Mouse (Mus musculus) CH12.LX (cell line): ENCODE results near the gene Tmem100. TPM values are rescaled to one million over a fixed set of nuclear protein-coding genes. Genes with fewer than 3 reads are reported as not detected.

Experiments used
- DNase-seq: peaks from one replicate; pipeline ENCODE4 v3.0.0-alpha.2; 2013; ENCODE audit errors: extremely low read depth
- H3K27ac ChIP-seq: 2 replicates; pipeline ENCODE4 v1.5.1; 2012; ENCODE audit warnings: low read depth, mild to moderate bottlenecking, control low read depth, moderate library complexity; ENCODE audit not compliant: insufficient read depth
- H3K27me3 ChIP-seq: replicated peaks from 2 replicates; pipeline ENCODE3; 2012; ENCODE audit warnings: inconsistent platforms
- H3K36me3 ChIP-seq, 2 experiments: replicated peaks in 1 of 2; 2 replicates each; pipeline versions ENCODE3 to v1.6.1; 2012; ENCODE audit warnings: inconsistent platforms in 1 of 2, low read length in 1 of 2, mild to moderate bottlenecking in 1 of 2, mixed read lengths in 1 of 2, moderate library complexity in 1 of 2; ENCODE audit not compliant: control insufficient read depth in 1 of 2, insufficient read depth in 1 of 2
- H3K4me1 ChIP-seq, 2 experiments: 2 replicates each; pipeline ENCODE4 v1.6.1; 2012; ENCODE audit warnings: inconsistent platforms in 1 of 2, moderate library complexity in 1 of 2; ENCODE audit not compliant: insufficient read depth in 2 of 2, control insufficient read depth in 1 of 2
- H3K4me2 ChIP-seq: 2 replicates; pipeline ENCODE4 v1.6.1; 2012; ENCODE audit warnings: low read depth, mild to moderate bottlenecking, control low read depth; ENCODE audit not compliant: poor library complexity, insufficient read depth, severe bottlenecking
- H3K4me3 ChIP-seq, 3 experiments: fragments of 150-350 bp in 1 of 3; sonication (generic) in 1 of 3; replicated peaks in 1 of 3; 2 replicates each; pipeline versions ENCODE3 to v1.5.1; 2011 to 2012; ENCODE audit warnings: low read depth in 2 of 3, low read length in 2 of 3, mild to moderate bottlenecking in 2 of 3, moderate library complexity in 2 of 3, control low read depth in 1 of 3, improper control_type of control experiment in 1 of 3, inconsistent platforms in 1 of 3, mixed read lengths in 1 of 3; ENCODE audit not compliant: poor library complexity in 1 of 3
- H3K79me2 ChIP-seq: replicated peaks from 2 replicates; pipeline ENCODE4 v1.6.1; 2012; ENCODE audit warnings: mild to moderate bottlenecking, moderate library complexity; ENCODE audit not compliant: control insufficient read depth, poor library complexity, insufficient read depth, severe bottlenecking; ENCODE audit errors: extremely low read depth
- H3K9ac ChIP-seq: 2 replicates; pipeline ENCODE4 v1.6.1; 2012; ENCODE audit warnings: low read depth, mild to moderate bottlenecking, control low read depth, moderate library complexity; ENCODE audit not compliant: insufficient read depth
- H3K9me3 ChIP-seq: replicated peaks from 2 replicates; pipeline ENCODE3; 2012; ENCODE audit warnings: low read length, inconsistent platforms, mixed read lengths
- CHD2 ChIP-seq: IDR thresholded peaks from 2 replicates; pipeline ENCODE4 v1.6.1; 2011; ENCODE audit warnings: low read length, improper control_type of control experiment
- CTCF ChIP-seq, 2 experiments: IDR thresholded peaks in 1 of 2; conservative IDR thresholded peaks in 1 of 2; 2 replicates each; pipeline ENCODE4 v1.5.1; 2011 to 2012; ENCODE audit warnings: low read depth in 2 of 2, low read length in 2 of 2, improper control_type of control experiment in 1 of 2, inconsistent platforms in 1 of 2, mild to moderate bottlenecking in 1 of 2, moderate library complexity in 1 of 2
- E2F4 ChIP-seq: IDR thresholded peaks from 2 replicates; pipeline ENCODE4 v1.6.1; 2011; ENCODE audit warnings: low read depth, low read length, improper control_type of control experiment; ENCODE audit not compliant: insufficient replicate concordance
- ELF1 ChIP-seq: IDR thresholded peaks from 2 replicates; pipeline ENCODE4 v1.6.1; 2014; ENCODE audit warnings: low read depth, mild to moderate bottlenecking, inconsistent platforms, low read length, improper control_type of control experiment
- EP300 ChIP-seq: IDR thresholded peaks from 2 replicates; pipeline ENCODE4 v1.6.1; 2011; ENCODE audit warnings: low read length, improper control_type of control experiment
- ETS1 ChIP-seq: conservative IDR thresholded peaks from 2 replicates; pipeline ENCODE4 v1.6.1; 2012; ENCODE audit warnings: low read depth, mild to moderate bottlenecking, inconsistent platforms, low read length, improper control_type of control experiment, moderate library complexity
- HCFC1 ChIP-seq: IDR thresholded peaks from 2 replicates; pipeline ENCODE4 v1.6.1; 2012; ENCODE audit warnings: low read depth, mild to moderate bottlenecking, inconsistent platforms, low read length, improper control_type of control experiment
- IRF4 ChIP-seq: IDR thresholded peaks from 2 replicates; pipeline ENCODE4 v1.6.1; 2014; ENCODE audit warnings: low read depth, mild to moderate bottlenecking, inconsistent platforms, low read length, improper control_type of control experiment
- JUN ChIP-seq: IDR thresholded peaks from 2 replicates; pipeline ENCODE4 v1.6.1; 2011; ENCODE audit warnings: low read depth, mild to moderate bottlenecking, low read length, improper control_type of control experiment, moderate library complexity; ENCODE audit not compliant: insufficient read depth
- JUND ChIP-seq: conservative IDR thresholded peaks from 2 replicates; pipeline ENCODE4 v1.6.1; 2011; ENCODE audit warnings: low read depth, low read length, improper control_type of control experiment
- KAT2A ChIP-seq: IDR thresholded peaks from 2 replicates; pipeline ENCODE4 v1.6.1; 2012; ENCODE audit warnings: low read length, improper control_type of control experiment, inconsistent platforms; ENCODE audit not compliant: insufficient replicate concordance
- MAFK ChIP-seq: IDR thresholded peaks from 2 replicates; pipeline ENCODE4 v1.6.1; 2011; ENCODE audit warnings: low read length, improper control_type of control experiment; ENCODE audit not compliant: insufficient replicate concordance
- MAX ChIP-seq: IDR thresholded peaks from 2 replicates; pipeline ENCODE4 v1.6.1; 2011; ENCODE audit warnings: low read length, improper control_type of control experiment
- MAZ ChIP-seq: IDR thresholded peaks from 2 replicates; pipeline ENCODE4 v1.6.1; 2012; ENCODE audit warnings: low read depth, mild to moderate bottlenecking, inconsistent platforms, low read length, improper control_type of control experiment, moderate library complexity
- MEF2A ChIP-seq: IDR thresholded peaks from 2 replicates; pipeline ENCODE4 v1.6.1; 2014; ENCODE audit warnings: low read depth, mild to moderate bottlenecking, inconsistent platforms, low read length, improper control_type of control experiment, borderline replicate concordance
- MXI1 ChIP-seq: IDR thresholded peaks from 2 replicates; pipeline ENCODE4 v1.6.1; 2011; ENCODE audit warnings: mild to moderate bottlenecking, low read depth, low read length, improper control_type of control experiment
- MYC ChIP-seq: IDR thresholded peaks from 2 replicates; pipeline ENCODE4 v1.6.1; 2011; ENCODE audit warnings: low read depth, mild to moderate bottlenecking, improper control_type of control experiment, low read length
- NELFE ChIP-seq: IDR thresholded peaks from 2 replicates; pipeline ENCODE4 v1.6.1; 2011; ENCODE audit warnings: low read depth, low read length, improper control_type of control experiment
- NRF1 ChIP-seq: IDR thresholded peaks from 2 replicates; pipeline ENCODE4 v1.6.1; 2014; ENCODE audit warnings: low read depth, mild to moderate bottlenecking, inconsistent platforms, low read length, improper control_type of control experiment, moderate library complexity
- PAX5 ChIP-seq: IDR thresholded peaks from 2 replicates; pipeline ENCODE4 v1.6.1; 2012; ENCODE audit warnings: low read length, inconsistent platforms, mixed read lengths
- POLR2A ChIP-seq: IDR thresholded peaks from 2 replicates; pipeline ENCODE4 v1.6.1; 2011; ENCODE audit warnings: low read depth, mild to moderate bottlenecking, improper control_type of control experiment, low read length
- RAD21 ChIP-seq: IDR thresholded peaks from 2 replicates; pipeline ENCODE4 v1.6.1; 2011; ENCODE audit warnings: low read depth, mild to moderate bottlenecking, low read length, improper control_type of control experiment, moderate library complexity
- RCOR1 ChIP-seq: conservative IDR thresholded peaks from 2 replicates; pipeline ENCODE4 v1.6.1; 2012; ENCODE audit warnings: low read depth, mild to moderate bottlenecking, inconsistent platforms, low read length, improper control_type of control experiment
- SIN3A ChIP-seq: IDR thresholded peaks from 2 replicates; pipeline ENCODE4 v1.6.1; 2012; ENCODE audit warnings: low read length, improper control_type of control experiment, inconsistent platforms
- SMC3 ChIP-seq: IDR thresholded peaks from 2 replicates; pipeline ENCODE4 v1.6.1; 2011; ENCODE audit warnings: low read depth, low read length, improper control_type of control experiment
- TCF12 ChIP-seq: IDR thresholded peaks from 2 replicates; pipeline ENCODE4 v1.6.1; 2014; ENCODE audit warnings: low read depth, mild to moderate bottlenecking, inconsistent platforms, low read length, improper control_type of control experiment
- USF1 ChIP-seq: IDR thresholded peaks from 2 replicates; pipeline ENCODE4 v1.6.1; 2014; ENCODE audit warnings: low read depth, mild to moderate bottlenecking, inconsistent platforms, low read length, improper control_type of control experiment
- USF2 ChIP-seq: conservative IDR thresholded peaks from 2 replicates; pipeline ENCODE4 v1.6.1; 2011; ENCODE audit warnings: low read depth, low read length, improper control_type of control experiment
- ZMIZ1 ChIP-seq: IDR thresholded peaks from 2 replicates; pipeline ENCODE4 v1.6.1; 2012; ENCODE audit warnings: low read depth, mild to moderate bottlenecking, inconsistent platforms, low read length, improper control_type of control experiment
- dilution Hi-C: fragments of 300-500 bp; cut with MboI; formaldehyde crosslinking; loops from 2 replicates; pipeline ENCODE4 v1.14.3; 2020; ENCODE audit warnings: low sequenced_read_pairs; ENCODE audit not compliant: extremely low pct_unique_long_range_greater_than_20kb, extremely low pct_ligation_motif_present
- in situ Hi-C: fragments of 300-500 bp; cut with MboI; formaldehyde crosslinking; loops from 3 replicates; pipeline ENCODE4 v1.14.3; 2019; ENCODE audit warnings: low sequenced_read_pairs, low pct_ligation_motif_present, low pct_unique_long_range_greater_than_20kb, mixed read lengths
- polyA plus RNA-seq: library from polyadenylated mRNA; unstranded; fragments of >175 nt; gene quantifications from 2 replicates; pipeline ENCODE4 v1.2.1, GENCODE M21; 2012; ENCODE audit warnings: low read depth; ENCODE audit not compliant: insufficient read length
- total RNA-seq, 2 experiments: library from RNA; depleted of rRNA; stranded (reverse); fragments of 300-350 nt in 1 of 2; fragments of >200 nt in 1 of 2; gene quantifications; 2 replicates each; pipeline ENCODE4 v1.2.3; 2012 to 2014

The Tmem100 gene
- total and polyA plus RNA-seq, 3 experiments: 0.30 to 3.5 (median 1.0) TPM

DNA sequence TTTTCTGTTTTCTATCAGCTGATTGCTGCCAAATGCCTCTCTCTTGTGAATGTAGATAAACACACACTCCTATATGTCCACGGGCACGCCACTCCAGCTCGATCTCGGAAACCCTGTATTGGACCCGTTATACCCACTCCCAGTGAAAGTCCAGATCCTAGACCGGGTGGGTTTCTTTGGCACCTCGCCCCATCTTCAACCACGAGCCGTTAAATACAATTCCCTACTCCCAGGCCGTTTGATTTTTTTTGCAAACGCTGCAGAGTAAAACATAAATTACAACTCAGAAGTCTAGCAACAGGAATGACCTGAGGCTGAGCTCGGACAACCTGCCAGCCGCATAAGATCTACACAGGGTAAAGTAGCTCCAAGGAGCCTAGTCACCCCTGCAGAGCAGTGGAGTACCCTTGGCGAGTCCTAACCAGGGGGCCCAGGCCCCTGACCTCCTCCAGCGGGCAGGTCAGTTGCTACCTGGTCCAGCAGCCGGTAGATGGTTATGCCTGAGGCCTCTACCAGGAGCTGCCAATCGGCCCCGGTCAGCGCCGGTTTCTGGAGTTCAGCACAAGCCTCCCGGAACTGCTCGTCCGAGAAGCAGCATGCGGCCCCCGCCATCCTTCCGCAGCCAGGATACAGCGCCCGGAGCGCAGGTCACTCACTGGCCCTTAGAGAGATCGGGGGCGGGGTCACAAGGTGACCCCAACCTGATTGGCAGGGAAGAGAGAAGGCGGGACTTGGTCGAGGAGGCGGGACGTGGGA lies 27.7 kb upstream of the Tmem100 start, which contains the start of gene Pctp:
Pctp (minus strand) TSS at position 664 of the 756 bp plus-strand sequence.
- in situ Hi-C loops: no loop called here

DNA sequence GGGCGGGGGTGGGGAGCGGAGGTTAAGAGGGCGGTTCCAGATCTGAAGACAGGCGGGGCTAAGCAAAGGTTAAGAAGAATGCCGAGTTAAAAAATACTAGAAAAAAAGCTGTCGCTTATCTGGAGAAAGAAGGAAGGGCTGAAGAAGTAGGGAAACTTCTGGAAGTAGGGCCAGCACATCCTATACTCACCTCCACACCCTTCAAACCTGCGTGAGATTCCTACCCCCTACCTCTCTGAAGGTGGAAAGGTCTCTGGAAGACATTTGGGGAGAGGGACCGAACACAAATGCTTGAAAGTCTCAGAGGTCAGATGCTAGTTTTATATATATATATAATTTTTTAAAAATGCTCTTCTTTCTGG lies 27.2 kb upstream of the Tmem100 start:
- dilution Hi-C loops: no loop called here
- H3K4me3 ChIP-seq: peak overlapping the region; percentile 23 to 65 (median 48)
- TF ChIP-seq IRF4: no peak
- no peak for TF ChIP-seq SIN3A
- TF ChIP-seq MAZ: no peak
- no peak for TF ChIP-seq RCOR1
- no peak for TF ChIP-seq SMC3
- TF ChIP-seq POLR2A: no peak
- no peak for TF ChIP-seq MEF2A
- no peak for TF ChIP-seq RAD21
- no peak for TF ChIP-seq USF2
- TF ChIP-seq TCF12: no peak
- TF ChIP-seq JUND: no peak
- no peak for TF ChIP-seq ELF1
- TF ChIP-seq E2F4: no peak
- TF ChIP-seq MAFK: no peak
- TF ChIP-seq MXI1: no peak
- no peak for TF ChIP-seq MYC
- TF ChIP-seq ZMIZ1: no peak
- no peak for TF ChIP-seq JUN
- no peak for TF ChIP-seq NELFE
- no peak for TF ChIP-seq CTCF (conservative IDR thresholded peaks at IDR 0.05 in 1 of 2, IDR thresholded peaks at IDR 0.05 in 1 of 2; ENCODE audit: low read depth in 2 of 2, low read length in 2 of 2)
- TF ChIP-seq, all 38 proteins: peak for 0

More for the DNA sequence above, 27.7 kb upstream of the Tmem100 start, which contains the start of gene Pctp:
- Histone ChIP-seq H3K36me3 (peaks cover 0 to 34% of the 10 kb centered on the region in 2 experiments), H3K4me2 (peak within 1 kb of the TSS; percentile 90), H3K9ac (peak within 1 kb of the TSS; percentile 81)
- dilution Hi-C loops: no loop called here
- TF ChIP-seq MAZ (peak; percentile 78), PAX5 (no peak), CHD2 (peak; percentile 53; the same call in 1 of the 2 replicates), ELF1 (peak; percentile 89), EP300 (0 out of 2 replicates have a peak, but pooled peaks have one; percentile 6), JUN (no peak), SIN3A (peak; percentile 69), MXI1 (peak; percentile 89), NRF1 (peak; percentile 43), TCF12 (peak; percentile 82), HCFC1 (peak; percentile 62), MAX (peak; percentile 62), ETS1 (no peak), KAT2A (no peak), ZMIZ1 (peak; percentile 54), NELFE (peak; percentile 81), USF1 (no peak), POLR2A (peak; percentile 96)
- TF ChIP-seq, all 38 proteins: peak for 13
- peak; percentile 94 for DNase-seq
- peaks cover 3% of the 10 kb centered on the region for H3K27me3 ChIP-seq
- peaks cover 4 to 24% of the 10 kb centered on the region in 2 experiments; a peak in 3 of 4 replicates for H3K4me1 ChIP-seq
- H3K79me2 ChIP-seq: no peaks in the 10 kb centered on the region
- H3K9me3 ChIP-seq: no peaks in the 10 kb centered on the region
- no peak within 1 kb of the TSS for H3K27ac ChIP-seq
- H3K4me3 ChIP-seq: peak within 1 kb of the TSS; percentile 65 to 85 (median 72)

More for the DNA sequence above, 27.2 kb upstream of the Tmem100 start:
- H3K79me2 ChIP-seq: no peaks in the 10 kb centered on the region
- H3K27ac ChIP-seq: no peak overlapping the region
- peaks cover 3% of the 10 kb centered on the region for H3K27me3 ChIP-seq
- H3K9me3 ChIP-seq: no peaks in the 10 kb centered on the region
- H3K9ac ChIP-seq: peak overlapping the region; percentile 30
- H3K36me3 ChIP-seq: peaks cover 0 to 29% of the 10 kb centered on the region in 2 experiments
- H3K4me2 ChIP-seq: peak overlapping the region; percentile 90
- peaks cover 4 to 24% of the 10 kb centered on the region in 2 experiments; a peak in 3 of 4 replicates for H3K4me1 ChIP-seq
- DNase-seq: no peak
- in situ Hi-C loops: no loop called here
